ENCODE assay signal across 29 mouse cellular contexts in the genomic region with DNA sequence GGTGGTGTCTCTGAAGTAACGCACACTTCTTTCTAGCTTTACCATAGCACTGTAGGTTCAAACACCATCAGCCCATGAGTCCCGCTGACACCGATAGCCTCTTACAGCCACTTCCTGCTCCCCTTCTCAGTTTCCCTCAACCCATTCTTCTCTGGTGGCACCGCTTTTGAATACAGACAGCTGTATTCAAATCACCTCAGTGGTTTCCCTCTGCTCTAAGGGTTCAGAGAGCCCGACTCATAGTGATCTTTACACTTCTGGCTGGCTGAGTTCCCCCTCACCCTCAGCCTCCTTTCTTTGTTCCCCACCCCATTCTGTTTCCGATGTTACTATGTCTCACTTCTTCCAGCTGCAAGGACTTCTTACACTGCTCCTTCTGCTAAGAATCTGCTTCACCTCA. TPM values are rescaled to one million over a fixed set of nuclear protein-coding genes. Genes with fewer than 3 reads are reported as not detected.
"Had no signal": no experiment of that assay in that cellular context is flagged by ENCODE, and none has a peak within 500 bp of the region (broad histone marks: within the 10 kb centered on the region; RNA-seq: fewer than 3 reads in every experiment).

No protein-coding gene starts in this region.

- H3K9ac ChIP-seq: heart, embryonic 12.5 days; hindbrain, embryonic 13.5 days; kidney, embryonic 15.5 days; limb, embryonic 13.5 days; limb, embryonic 15.5 days; liver, embryonic 12.5 days; liver, embryonic 14.5 days had no signal

- H3K4me2 ChIP-seq: heart, embryonic 12.5 days; hindbrain, embryonic 13.5 days; kidney, embryonic 15.5 days; limb, embryonic 13.5 days; limb, embryonic 15.5 days; liver, embryonic 12.5 days had no signal

- ATAC-seq: hindbrain, embryonic 16.5 days; intestine, embryonic 16.5 days; liver, embryonic 12.5 days had no signal

- H3K9me3 ChIP-seq: heart, embryonic 10.5 days; heart, embryonic 12.5 days; hindbrain, embryonic 13.5 days; kidney, embryonic 15.5 days; limb, embryonic 13.5 days; limb, embryonic 15.5 days; liver, embryonic 12.5 days had no signal

- DNase-seq: gastrocnemius, postnatal 14 days; gastrocnemius, postnatal 36 days; heart, adult 18-20 months; heart, postnatal 10 days; kidney, adult 11 months; kidney, adult 2 months; kidney, adult 9 months; kidney, postnatal 14 days; kidney, postnatal 4 days; layer of hippocampus, postnatal 36 days; left cerebral cortex, postnatal 4 days had no signal

- H3K27me3 ChIP-seq: heart, embryonic 12.5 days; hindbrain, embryonic 13.5 days; kidney, embryonic 15.5 days; limb, embryonic 13.5 days; limb, embryonic 15.5 days; liver, embryonic 12.5 days had no signal

- H3K36me3 ChIP-seq: heart, embryonic 10.5 days; heart, embryonic 12.5 days; hindbrain, embryonic 13.5 days; kidney, embryonic 15.5 days; limb, embryonic 13.5 days; limb, embryonic 15.5 days; liver, embryonic 12.5 days had no signal

- H3K4me3 ChIP-seq: heart, embryonic 10.5 days; heart, embryonic 12.5 days; hindbrain, embryonic 13.5 days; kidney, embryonic 15.5 days; layer of hippocampus, adult 2 months; limb, embryonic 13.5 days; limb, embryonic 15.5 days; liver, embryonic 12.5 days had no signal

- H3K4me1 ChIP-seq: hindbrain, embryonic 13.5 days; kidney, embryonic 15.5 days; limb, embryonic 13.5 days; limb, embryonic 15.5 days; liver, embryonic 12.5 days had no signal

- H3K27ac ChIP-seq: heart, embryonic 10.5 days; hindbrain, embryonic 13.5 days; kidney, embryonic 15.5 days; kidney, postnatal 0 days; layer of hippocampus, adult 2 months; limb, embryonic 13.5 days; limb, embryonic 15.5 days; liver, embryonic 12.5 days; liver, embryonic 14.5 days had no signal

RNA-seq across cellular contexts. Expression of a gene that starts 21.1 kb away (rescaled TPM):
- total RNA-seq: heart, adult 18-20 months; heart, postnatal 25 days; hematopoietic stem cell, adult 5-6 weeks; liver, adult 2 months had no signal
- polyA plus RNA-seq: heart, embryonic 14.5 days; hindbrain, embryonic 11.5 days; hindbrain, embryonic 13.5 days; intestine, embryonic 16.5 days; liver, adult 2 months; liver, embryonic 12.5 days; liver, embryonic 14.5 days; liver, embryonic 16.5 days had no signal
